Mouse (Mus musculus) midbrain, embryonic 10.5 days (tissue): ENCODE data around the gene Ubtf. TPM values are rescaled to one million over a fixed set of nuclear protein-coding genes. Genes with fewer than 3 reads are reported as not detected.

Source experiments
- DNase-seq: peaks from one replicate; pipeline ENCODE4 v3.0.0-alpha.2; 2017; ENCODE audit warnings: low spot score
- H3K27ac ChIP-seq: fragments of 300-500 bp; sonication (generic); replicated peaks from 2 replicates; pipeline ENCODE4 v1.5.1; 2016; ENCODE audit warnings: mild to moderate bottlenecking
- H3K27me3 ChIP-seq: fragments of 300-500 bp; sonication (generic); 2 replicates; pipeline ENCODE4 v1.6.1; 2016; ENCODE audit warnings: low read depth, mild to moderate bottlenecking; ENCODE audit not compliant: poor library complexity, severe bottlenecking
- H3K36me3 ChIP-seq: fragments of 300-500 bp; sonication (generic); 2 replicates; pipeline ENCODE4 v1.6.1; 2016; ENCODE audit warnings: mild to moderate bottlenecking, moderate library complexity
- H3K4me1 ChIP-seq: fragments of 300-500 bp; sonication (generic); 2 replicates; pipeline ENCODE4 v1.6.1; 2016
- H3K4me3 ChIP-seq: fragments of 300-500 bp; sonication (generic); 2 replicates; pipeline ENCODE4 v1.5.1; 2016; ENCODE audit warnings: mild to moderate bottlenecking, moderate library complexity
- H3K9me3 ChIP-seq: fragments of 300-500 bp; sonication (generic); replicated peaks from 2 replicates; pipeline ENCODE4 v1.6.1; 2016; ENCODE audit warnings: mild to moderate bottlenecking
- WGBS: fragments of 180-500 bp; shearing (Covaris S2); methylation state at CpG from one replicate; pipeline ENCODE4 v1.1.7; 2016; 5-methylcytosine and 5-hydroxymethylcytosine counted together
- polyA plus RNA-seq: library from polyadenylated mRNA; unstranded; fragments of >200 nt; fragmentation: Nextera tagmentation; extraction: Ambion mirVana; gene quantifications from 2 replicates; pipeline ENCODE4 v1.2.1, GENCODE M21; 2016

The Ubtf gene
- polyA plus RNA-seq, 1 experiment from 2014 or later = 89.6 TPM

DNA sequence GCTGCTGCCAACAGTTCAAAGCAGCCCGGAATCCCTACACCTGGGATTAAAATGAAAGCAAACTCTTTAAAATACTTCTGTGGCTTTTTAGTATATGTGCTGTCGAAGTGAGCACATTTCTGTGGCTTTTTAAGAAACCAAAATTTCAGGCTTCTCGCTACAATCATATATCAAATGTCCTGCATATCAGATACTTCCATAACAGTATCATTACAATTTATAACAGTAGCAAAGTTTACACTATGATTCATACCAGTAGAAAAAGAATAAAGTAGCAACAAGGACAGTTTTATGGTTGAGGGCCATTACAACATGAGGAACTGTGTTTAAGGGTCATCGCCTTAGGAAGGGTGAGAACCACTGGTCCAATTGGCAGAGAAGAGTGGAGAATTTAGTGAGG, 21.6 kb upstream of the Ubtf start:
- H3K4me3 ChIP-seq = no peak overlapping the region
- 91% methylated on average over 4 of the region's 4 CpGs for WGBS
- no peak for DNase-seq
- no peak overlapping the region for H3K27ac ChIP-seq
- no peaks in the 10 kb centered on the region for H3K27me3 ChIP-seq
- no peaks in the 10 kb centered on the region for H3K36me3 ChIP-seq
- no peaks in the 10 kb centered on the region for H3K9me3 ChIP-seq
- H3K4me1 ChIP-seq = peaks cover 5% of the 10 kb centered on the region; the same call in 1 of the 2 replicates

DNA sequence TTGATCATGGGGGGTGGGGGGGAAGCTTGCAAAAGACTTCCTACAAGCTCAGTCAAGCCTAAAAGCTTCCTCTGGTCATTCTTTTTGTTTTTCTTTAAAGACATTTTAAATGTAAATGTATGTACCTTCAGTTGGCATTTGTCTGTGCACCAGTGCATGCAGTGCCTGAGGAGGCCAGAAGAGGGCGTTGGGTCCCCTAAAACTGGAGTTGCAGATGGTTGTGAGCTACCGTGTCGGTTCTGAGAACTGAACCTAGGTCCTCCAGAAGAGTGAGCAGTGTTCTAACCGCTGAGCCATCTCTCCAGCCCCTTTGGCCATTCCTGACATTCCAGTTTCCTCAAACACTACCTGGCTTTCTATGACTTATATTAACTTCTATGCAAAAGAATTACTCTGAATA, 20.1 kb upstream of the Ubtf start:
- Histone ChIP-seq H3K4me3 (no peak overlapping the region), H3K36me3 (no peaks in the 10 kb centered on the region), H3K27me3 (no peaks in the 10 kb centered on the region), H3K27ac (no peak overlapping the region), H3K4me1 (peaks cover 11% of the 10 kb centered on the region), H3K9me3 (no peaks in the 10 kb centered on the region)
- DNase-seq = no peak
- WGBS = 61% methylated on average over 4 of the region's 4 CpGs

DNA sequence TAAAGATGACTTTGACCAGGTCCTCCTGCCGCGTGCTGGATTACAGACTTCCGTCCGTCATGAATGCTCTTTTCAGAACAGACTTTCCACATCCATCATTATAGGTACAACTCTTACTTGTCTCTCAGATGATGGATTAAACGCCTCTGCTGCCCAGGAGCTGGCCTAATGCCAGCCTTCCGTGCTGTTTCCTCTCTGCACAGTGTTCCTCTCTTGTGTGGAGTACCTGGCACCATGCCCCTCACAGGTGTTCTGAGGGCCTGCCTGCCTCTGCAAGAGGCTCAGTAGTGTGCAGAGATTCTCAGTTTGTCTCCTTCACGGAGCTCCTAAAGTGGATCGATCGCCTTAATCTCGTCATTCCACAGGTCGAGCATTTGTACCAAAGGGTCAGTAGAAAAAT, 19.7 kb upstream of the Ubtf start:
- no peaks in the 10 kb centered on the region for H3K27me3 ChIP-seq
- H3K9me3 ChIP-seq = no peaks in the 10 kb centered on the region
- DNase-seq = no peak
- H3K36me3 ChIP-seq = no peaks in the 10 kb centered on the region
- no peak overlapping the region for H3K4me3 ChIP-seq
- peaks cover 11% of the 10 kb centered on the region for H3K4me1 ChIP-seq
- 82% methylated on average over 11 of the region's 11 CpGs for WGBS
- no peak overlapping the region for H3K27ac ChIP-seq

DNA sequence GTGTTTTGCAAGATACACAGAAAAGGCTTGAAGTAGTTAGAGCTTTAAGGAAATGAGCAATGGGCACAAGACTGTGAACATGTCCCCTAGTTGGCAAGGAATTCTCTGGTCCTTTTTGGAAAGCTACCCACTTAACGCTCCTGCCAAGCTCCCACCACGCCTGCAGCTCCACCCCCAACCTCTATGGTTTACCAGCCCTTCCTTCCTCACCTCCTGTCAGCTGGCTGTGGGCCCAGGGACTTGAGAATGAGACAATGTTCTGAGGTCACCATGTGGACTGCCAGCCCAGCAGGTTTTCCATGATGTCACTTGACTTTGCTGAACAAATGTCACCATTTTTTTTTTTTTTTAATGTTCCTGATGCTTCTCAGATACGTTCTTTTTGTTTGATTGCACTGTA, 19.0 kb upstream of the Ubtf start:
- WGBS = 73% methylated on average over 3 of the region's 3 CpGs
- Histone ChIP-seq H3K4me1 (peaks cover 11% of the 10 kb centered on the region), H3K27me3 (no peaks in the 10 kb centered on the region), H3K36me3 (no peaks in the 10 kb centered on the region), H3K9me3 (no peaks in the 10 kb centered on the region), H3K4me3 (no peak overlapping the region), H3K27ac (no peak overlapping the region)
- no peak for DNase-seq

DNA sequence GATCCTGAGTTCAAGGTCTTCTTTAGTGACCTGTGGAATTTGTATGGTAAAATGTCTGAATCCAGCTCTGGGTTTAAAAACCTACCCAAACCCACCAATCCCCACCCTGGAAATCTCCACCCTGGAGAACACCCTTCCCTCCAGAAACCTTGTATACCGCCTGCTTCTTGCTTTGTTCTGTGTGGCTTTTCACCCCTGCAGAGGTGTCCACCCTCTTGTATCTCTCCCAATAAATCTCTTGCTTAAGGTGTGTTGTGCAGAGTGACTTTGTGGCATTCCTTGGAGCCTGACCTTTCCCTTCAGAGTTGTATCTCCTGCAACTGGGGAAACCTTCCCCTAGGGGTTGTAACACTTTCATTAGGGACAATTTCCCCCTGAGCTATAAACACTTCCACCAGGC, 18.4 kb upstream of the Ubtf start:
- H3K4me3 ChIP-seq = no peak overlapping the region
- no peaks in the 10 kb centered on the region for H3K9me3 ChIP-seq
- no peaks in the 10 kb centered on the region for H3K36me3 ChIP-seq
- no peaks in the 10 kb centered on the region for H3K27me3 ChIP-seq
- DNase-seq = no peak
- peaks cover 11% of the 10 kb centered on the region for H3K4me1 ChIP-seq
- WGBS = 77% methylated on average over 1 of the region's 1 CpGs
- no peak overlapping the region for H3K27ac ChIP-seq

DNA sequence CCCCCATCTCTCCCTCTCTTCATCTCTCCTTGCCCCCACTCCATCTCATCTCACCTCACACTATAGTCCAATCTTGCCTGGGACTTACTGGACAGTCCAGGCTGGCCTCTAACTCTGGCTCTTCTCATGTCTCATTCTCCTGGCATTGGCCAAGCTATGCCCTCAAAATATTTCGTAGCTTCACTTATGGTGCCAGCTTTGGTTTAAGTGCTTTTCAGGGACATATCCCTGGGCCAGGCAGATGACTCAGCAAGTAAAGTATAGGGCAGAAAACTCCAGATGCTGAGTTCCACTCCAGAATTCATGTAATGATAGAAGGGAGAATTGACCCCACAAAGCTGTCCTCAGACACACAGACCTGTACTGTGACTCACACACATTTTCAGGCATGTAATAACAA, 16.6 kb upstream of the Ubtf start:
- Histone ChIP-seq H3K27ac (no peak overlapping the region), H3K4me3 (no peak overlapping the region), H3K4me1 (peaks cover 6% of the 10 kb centered on the region), H3K36me3 (no peaks in the 10 kb centered on the region), H3K27me3 (no peaks in the 10 kb centered on the region), H3K9me3 (no peaks in the 10 kb centered on the region)
- WGBS = 89% methylated on average over 1 of the region's 1 CpGs
- DNase-seq = no peak

DNA sequence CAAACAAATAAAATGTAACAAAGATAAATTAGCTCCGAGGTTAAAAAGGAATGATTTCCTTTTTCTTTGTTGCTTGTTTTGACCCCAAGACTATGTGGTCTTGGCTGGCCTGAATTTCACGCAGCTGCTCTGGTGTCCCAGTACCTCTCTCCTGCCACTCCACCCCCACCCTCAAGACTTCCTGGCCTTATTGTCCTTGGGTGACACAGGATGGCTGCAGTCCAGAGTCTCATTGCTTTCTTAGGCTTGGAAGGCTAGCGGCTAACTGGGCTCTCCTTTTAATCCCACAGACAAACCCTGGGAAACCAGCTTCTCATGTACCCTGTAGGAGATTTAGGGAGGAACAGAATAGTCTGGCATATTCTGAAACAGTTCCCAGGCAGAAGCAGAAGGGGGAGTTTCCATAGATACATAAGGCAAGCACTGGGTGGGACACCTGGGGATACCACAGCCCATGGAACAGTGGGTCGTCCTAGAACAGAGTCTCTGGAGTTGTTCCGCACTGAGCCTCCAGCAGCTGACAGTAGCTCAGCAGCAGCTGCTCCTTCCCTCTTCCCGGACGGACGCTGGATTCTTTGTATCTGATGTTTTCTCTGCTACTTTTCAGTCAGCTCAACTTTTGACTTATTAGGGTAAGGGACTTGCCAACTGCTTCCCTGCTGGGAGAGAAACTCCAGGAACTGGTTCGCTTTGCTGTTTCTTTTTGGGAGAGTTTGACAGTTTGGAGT, 15.6 kb upstream of the Ubtf start:
- 43% methylated on average over 9 of the region's 9 CpGs for WGBS
- DNase-seq = no peak
- H3K36me3 ChIP-seq = no peaks in the 10 kb centered on the region
- no peaks in the 10 kb centered on the region for H3K9me3 ChIP-seq
- H3K27me3 ChIP-seq = no peaks in the 10 kb centered on the region
- peaks cover 6% of the 10 kb centered on the region for H3K4me1 ChIP-seq
- no peak overlapping the region for H3K4me3 ChIP-seq
- H3K27ac ChIP-seq = no peak overlapping the region

DNA sequence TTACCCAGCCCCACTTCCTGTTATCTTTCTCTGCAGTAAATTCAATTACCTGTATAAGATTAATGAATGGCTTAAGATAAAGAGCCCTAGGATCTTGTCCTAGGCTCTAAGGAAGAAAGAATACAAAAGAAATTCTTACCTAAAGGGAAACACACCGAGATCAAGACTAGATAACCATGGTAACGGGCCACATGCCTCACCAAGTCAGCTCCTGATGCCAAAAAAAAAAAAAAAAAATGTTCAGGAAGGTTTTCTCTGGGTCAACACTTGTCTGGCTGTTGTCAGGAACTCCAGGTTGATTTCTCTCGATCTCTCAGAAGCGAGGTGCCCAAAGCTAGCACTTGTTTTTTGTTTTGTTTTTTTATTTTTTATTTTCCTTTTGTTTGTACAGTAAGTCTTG, 14.5 kb upstream of the Ubtf start:
- no peak overlapping the region for H3K27ac ChIP-seq
- no peaks in the 10 kb centered on the region for H3K27me3 ChIP-seq
- H3K9me3 ChIP-seq = no peaks in the 10 kb centered on the region
- H3K4me3 ChIP-seq = no peak overlapping the region
- no peak for DNase-seq
- 69% methylated on average over 4 of the region's 4 CpGs for WGBS
- H3K4me1 ChIP-seq = peaks cover 6% of the 10 kb centered on the region
- H3K36me3 ChIP-seq = no peaks in the 10 kb centered on the region

DNA sequence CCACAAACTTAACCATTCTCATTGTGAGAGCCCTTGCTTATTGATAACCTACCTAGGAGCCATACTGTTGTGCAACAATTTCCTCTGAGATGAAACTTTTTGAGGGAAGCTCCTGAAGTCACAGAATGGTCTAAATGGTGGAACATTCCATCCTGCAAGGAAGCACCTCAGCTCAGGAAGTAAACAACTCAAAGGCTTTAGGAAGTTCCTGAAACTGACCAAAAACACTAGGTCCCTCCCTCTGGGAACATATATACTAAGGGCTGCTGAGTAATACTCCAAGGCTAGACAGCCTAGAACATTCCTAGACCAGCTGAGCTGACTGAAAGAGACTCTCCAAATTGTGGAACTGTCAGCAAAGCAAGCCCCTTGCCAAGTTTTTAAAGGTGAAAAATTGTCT, 13.5 kb upstream of the Ubtf start:
- H3K4me3 ChIP-seq = no peak overlapping the region

DNA sequence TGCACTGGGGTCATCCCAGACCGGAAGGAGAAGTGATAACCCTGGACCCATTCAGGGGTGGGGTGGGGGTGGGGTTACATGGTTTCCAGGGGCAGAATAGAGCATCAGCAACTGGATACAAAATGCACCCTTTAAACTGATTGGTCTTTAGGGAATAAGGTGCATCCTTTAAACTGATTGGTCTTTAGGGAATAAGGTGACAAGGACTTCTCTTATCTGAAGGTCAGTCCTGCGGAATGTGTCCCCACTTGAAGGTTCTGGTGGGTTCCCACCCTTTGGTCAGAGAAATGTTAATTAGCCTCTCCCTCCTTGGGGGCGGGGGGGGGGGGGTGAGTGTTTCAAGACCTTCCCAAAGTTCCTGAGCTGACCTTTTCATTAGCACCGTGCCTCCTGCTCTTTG, 12.3 kb upstream of the Ubtf start:
- H3K9me3 ChIP-seq = no peaks in the 10 kb centered on the region
- WGBS = 61% methylated on average over 4 of the region's 4 CpGs
- no peak for DNase-seq
- no peaks in the 10 kb centered on the region for H3K36me3 ChIP-seq
- H3K4me1 ChIP-seq = peaks cover 6% of the 10 kb centered on the region
- H3K27me3 ChIP-seq = no peaks in the 10 kb centered on the region
- H3K4me3 ChIP-seq = no peak overlapping the region
- H3K27ac ChIP-seq = no peak overlapping the region

More for the DNA sequence above, 13.5 kb upstream of the Ubtf start:
- Histone ChIP-seq H3K27ac (no peak overlapping the region), H3K27me3 (no peaks in the 10 kb centered on the region), H3K36me3 (no peaks in the 10 kb centered on the region), H3K9me3 (no peaks in the 10 kb centered on the region), H3K4me1 (peaks cover 6% of the 10 kb centered on the region)
- no peak for DNase-seq

DNA sequence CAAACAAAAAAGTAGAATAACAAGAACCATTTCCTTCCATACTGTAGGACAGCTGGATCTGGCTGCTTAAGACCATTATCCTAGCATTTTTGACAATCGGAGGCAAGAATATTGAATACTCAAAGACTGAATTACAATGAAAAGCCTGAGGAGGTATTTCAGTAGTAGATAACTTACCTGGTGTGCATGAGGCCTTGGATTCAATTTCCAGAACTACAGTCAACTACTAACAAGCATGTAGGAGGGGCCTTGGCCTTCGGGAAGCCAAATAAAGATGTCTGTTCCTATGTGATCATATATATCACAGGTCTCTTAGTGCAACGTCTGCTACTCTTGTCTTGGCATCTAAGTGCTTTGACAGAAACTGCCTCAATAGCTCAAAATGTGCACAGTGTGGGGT, 10.5 kb upstream of the Ubtf start:
- no peaks in the 10 kb centered on the region for H3K36me3 ChIP-seq
- H3K27ac ChIP-seq = no peak overlapping the region
- no peak for DNase-seq
- no peaks in the 10 kb centered on the region for H3K27me3 ChIP-seq
- H3K4me3 ChIP-seq = no peak overlapping the region
- H3K4me1 ChIP-seq = peaks cover 2% of the 10 kb centered on the region
- 89% methylated on average over 3 of the region's 3 CpGs for WGBS
- H3K9me3 ChIP-seq = no peaks in the 10 kb centered on the region

DNA sequence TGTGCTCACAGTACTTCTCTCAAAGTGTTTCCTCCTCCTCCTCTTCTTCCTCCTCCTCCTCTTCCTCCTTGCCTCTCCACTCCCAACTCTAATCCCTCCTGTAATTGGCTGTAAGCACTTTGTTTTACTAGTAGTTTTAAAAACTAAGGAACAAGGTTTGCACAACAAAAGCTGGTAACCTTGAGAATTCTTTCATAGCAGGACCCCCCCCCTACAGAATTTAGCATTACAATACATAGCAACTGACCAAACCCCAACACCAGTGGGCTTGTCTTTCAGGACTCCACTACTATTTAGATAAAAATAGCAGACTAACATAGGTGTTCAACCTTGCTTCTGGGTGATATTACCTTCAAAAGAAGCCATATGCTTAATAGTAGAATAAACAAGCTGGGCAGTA, 10.0 kb upstream of the Ubtf start:
- no peaks in the 10 kb centered on the region for H3K9me3 ChIP-seq
- no peak overlapping the region for H3K4me3 ChIP-seq
- DNase-seq = no peak
- no peaks in the 10 kb centered on the region for H3K27me3 ChIP-seq
- no peaks in the 10 kb centered on the region for H3K4me1 ChIP-seq
- H3K36me3 ChIP-seq = no peaks in the 10 kb centered on the region
- no peak overlapping the region for H3K27ac ChIP-seq

DNA sequence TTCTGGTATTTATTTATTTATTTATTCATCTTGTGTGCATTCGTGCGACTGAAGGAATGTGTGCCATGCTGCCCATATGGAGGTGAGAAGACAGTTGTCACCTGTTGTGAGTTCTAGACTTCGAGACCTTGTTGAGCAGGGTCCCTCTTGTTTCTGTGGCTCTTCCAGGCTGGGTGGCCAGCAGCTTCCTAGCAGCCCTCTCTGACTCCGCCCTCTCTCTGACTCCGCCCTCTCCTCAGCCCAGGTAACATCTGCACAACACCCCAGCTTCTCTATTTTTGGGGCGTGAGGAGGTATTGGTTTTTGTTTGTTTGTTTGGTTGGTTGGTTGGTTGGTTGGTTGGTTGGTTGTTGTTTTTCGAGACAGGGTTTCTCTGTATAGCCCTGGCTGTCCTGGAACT, 8.3 kb upstream of the Ubtf start:
- 83% methylated on average over 7 of the region's 7 CpGs for WGBS
- no peaks in the 10 kb centered on the region for H3K27me3 ChIP-seq
- H3K36me3 ChIP-seq = no peaks in the 10 kb centered on the region
- no peak overlapping the region for H3K27ac ChIP-seq
- DNase-seq = no peak
- H3K4me3 ChIP-seq = no peak overlapping the region
- H3K4me1 ChIP-seq = no peaks in the 10 kb centered on the region
- H3K9me3 ChIP-seq = no peaks in the 10 kb centered on the region

DNA sequence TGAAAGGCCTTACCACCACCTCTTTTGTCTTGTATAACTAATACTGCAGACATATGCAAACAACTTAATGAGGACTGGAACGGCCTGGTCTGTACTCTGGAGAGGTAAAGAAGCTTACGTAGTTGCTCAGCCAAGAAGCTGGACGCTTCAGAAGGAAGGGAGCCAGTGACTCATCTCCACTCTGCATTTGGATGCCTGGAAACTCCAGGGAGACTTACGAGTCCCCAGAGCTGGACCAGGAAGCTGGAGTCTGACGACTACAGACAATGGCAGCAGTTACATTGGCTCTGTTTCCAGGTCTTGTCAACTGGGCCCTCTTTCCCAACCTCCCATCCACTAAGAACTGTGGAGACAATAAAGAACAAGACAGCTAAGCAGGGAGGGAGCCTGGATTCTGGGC, 7.7 kb upstream of the Ubtf start:
- no peaks in the 10 kb centered on the region for H3K36me3 ChIP-seq
- no peak for DNase-seq
- H3K27me3 ChIP-seq = no peaks in the 10 kb centered on the region
- no peak overlapping the region for H3K4me3 ChIP-seq
- no peaks in the 10 kb centered on the region for H3K9me3 ChIP-seq
- no peak overlapping the region for H3K27ac ChIP-seq
- 74% methylated on average over 5 of the region's 5 CpGs for WGBS
- no peaks in the 10 kb centered on the region for H3K4me1 ChIP-seq
